Mouse (Mus musculus) liver, postnatal 0 days (tissue): Measurements from ENCODE around the gene Mier1. TPM values are rescaled to one million over a fixed set of nuclear protein-coding genes. Genes with fewer than 3 reads are reported as not detected.

ENCODE experiments used
- ATAC-seq: fragments of 200-750 bp; cut with Nextera tagmentation; 2 replicates; pipeline ENCODE4 v1.8.0; 2017; ENCODE audit warnings: mild to moderate bottlenecking, moderate library complexity
- DNase-seq: peaks from one replicate; pipeline ENCODE4 v3.0.0-alpha.2; 2016
- H3K27ac ChIP-seq: fragments of 300-500 bp; sonication (generic); 2 replicates; pipeline ENCODE4 v1.5.1; 2014; ENCODE audit warnings: antibody characterized with exemption, moderate library complexity, mild to moderate bottlenecking, low read depth
- H3K27me3 ChIP-seq: fragments of 300-500 bp; sonication (generic); 2 replicates; pipeline ENCODE4 v1.6.1; 2014; ENCODE audit warnings: low read length, control low read depth, mixed read lengths; ENCODE audit not compliant: insufficient read depth
- H3K36me3 ChIP-seq: fragments of 300-500 bp; sonication (generic); replicated peaks from 2 replicates; pipeline ENCODE4 v1.6.1; 2014; ENCODE audit warnings: mild to moderate bottlenecking, control low read depth, low read length, moderate library complexity, mixed read lengths; ENCODE audit not compliant: insufficient read depth
- H3K4me1 ChIP-seq: fragments of 300-500 bp; sonication (generic); 2 replicates; pipeline ENCODE4 v1.6.1; 2014; ENCODE audit warnings: antibody characterized with exemption, mild to moderate bottlenecking, control low read depth; ENCODE audit not compliant: insufficient read depth
- H3K4me2 ChIP-seq: fragments of 300-500 bp; sonication (generic); 2 replicates; pipeline ENCODE4 v1.6.1; 2014; ENCODE audit warnings: low read depth, mild to moderate bottlenecking, low read length, moderate library complexity, mixed read lengths
- H3K4me3 ChIP-seq: fragments of 300-500 bp; sonication (generic); 2 replicates; pipeline ENCODE4 v1.5.1; 2014; ENCODE audit warnings: low read depth, low read length
- H3K9ac ChIP-seq: fragments of 300-500 bp; sonication (generic); replicated peaks from 2 replicates; pipeline ENCODE4 v1.6.1; 2014; ENCODE audit warnings: mild to moderate bottlenecking, moderate library complexity
- H3K9me3 ChIP-seq: fragments of 300-500 bp; sonication (generic); 2 replicates; pipeline ENCODE4 v1.6.1; 2016; ENCODE audit warnings: mild to moderate bottlenecking, control low read depth, low read length, mixed read lengths
- CTCF ChIP-seq: sonication (generic); IDR thresholded peaks from 2 replicates; pipeline ENCODE4 v1.5.1; 2016; ENCODE audit warnings: antibody characterized with exemption, low read depth
- EP300 ChIP-seq: IDR thresholded peaks from 2 replicates; pipeline ENCODE4 v1.6.1; 2016; ENCODE audit warnings: antibody characterized with exemption, low read depth, mild to moderate bottlenecking
- WGBS: fragments of 180-500 bp; shearing (Covaris S2); extraction: QIAGEN DNeasy Blood & Tissue Kit; methylation state at CpG from one replicate; pipeline ENCODE4 v1.1.7; 2014; ENCODE audit not compliant: insufficient replicate concordance; 5-methylcytosine and 5-hydroxymethylcytosine counted together
- polyA plus RNA-seq: library from polyadenylated mRNA; unstranded; fragments of >200 nt; fragmentation: Nextera tagmentation; extraction: Ambion mirVana; gene quantifications from 2 replicates; pipeline ENCODE4 v1.2.1, GENCODE M21; 2015

Gene Mier1
- polyA plus RNA-seq, 1 experiment from 2014 or later: 25.4 TPM

GRCm38 (mm10) chr4:103197401-103197800, 83.2 kb downstream of the Mier1 start:
- H3K9ac ChIP-seq: no peak overlapping the region
- H3K27me3 ChIP-seq: no peaks in the 10 kb centered on the region
- TF ChIP-seq CTCF (no peak), EP300 (no peak)
- no peak for ATAC-seq
- no peaks in the 10 kb centered on the region for H3K4me1 ChIP-seq
- H3K4me3 ChIP-seq: no peak overlapping the region
- 72% methylated on average over 8 of the region's 8 CpGs for WGBS
- no peak overlapping the region for H3K27ac ChIP-seq
- no peak for DNase-seq
- peaks cover 34% of the 10 kb centered on the region; the same call in 1 of the 2 replicates for H3K36me3 ChIP-seq
- H3K4me2 ChIP-seq: no peak overlapping the region
- H3K9me3 ChIP-seq: no peaks in the 10 kb centered on the region

DNA sequence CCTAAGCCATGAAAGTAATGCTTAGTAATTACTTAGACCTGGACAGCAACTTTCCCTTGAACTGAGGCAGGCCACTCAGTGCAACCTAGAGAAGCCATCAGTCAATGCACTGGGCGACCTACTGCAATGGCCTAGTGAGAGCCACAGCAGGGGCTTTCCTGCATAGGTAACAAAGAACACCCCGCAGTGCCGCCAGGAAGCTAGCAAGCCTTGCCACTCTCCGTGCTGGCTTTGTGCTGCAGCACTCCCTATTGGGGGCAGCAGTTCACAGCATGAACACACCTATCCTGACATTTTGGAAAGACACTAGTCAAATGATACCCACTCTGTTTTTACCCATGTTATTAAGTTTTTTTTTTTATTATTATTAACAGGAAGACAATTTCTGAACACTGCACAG, 84.9 kb downstream of the Mier1 start:
- Histone ChIP-seq H3K36me3 (peaks cover 33% of the 10 kb centered on the region; the same call in 1 of the 2 replicates), H3K4me3 (no peak overlapping the region), H3K9me3 (no peaks in the 10 kb centered on the region), H3K27ac (no peak overlapping the region), H3K27me3 (no peaks in the 10 kb centered on the region), H3K4me2 (no peak overlapping the region), H3K4me1 (no peaks in the 10 kb centered on the region), H3K9ac (no peak overlapping the region)
- TF ChIP-seq EP300 (no peak), CTCF (no peak)
- DNase-seq (no peak), ATAC-seq (no peak)
- 58% methylated on average over 4 of the region's 4 CpGs for WGBS

DNA sequence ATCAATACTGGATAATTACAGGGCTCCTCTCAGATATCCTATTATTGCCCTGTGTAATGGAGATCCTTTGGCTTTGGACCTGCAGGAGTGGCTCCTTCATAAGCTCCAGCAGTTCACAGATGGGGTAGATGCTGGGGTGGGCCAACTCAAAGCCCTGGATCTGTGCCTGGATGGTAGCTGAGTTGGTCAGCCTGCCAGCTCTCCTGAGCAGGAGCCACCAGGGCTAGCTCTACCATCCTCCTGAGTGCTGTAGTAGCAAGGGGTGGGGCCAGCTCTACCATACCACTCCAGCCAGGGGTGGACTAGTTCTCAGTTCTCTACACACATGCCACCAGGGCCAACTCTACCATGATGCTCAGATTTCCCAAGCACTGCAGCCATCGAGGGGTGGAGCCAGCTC, 85.9 kb downstream of the Mier1 start:
- Histone ChIP-seq H3K27me3 (no peaks in the 10 kb centered on the region), H3K9ac (no peak overlapping the region), H3K4me3 (no peak overlapping the region), H3K4me1 (no peaks in the 10 kb centered on the region), H3K36me3 (peaks cover 33% of the 10 kb centered on the region), H3K27ac (no peak overlapping the region), H3K4me2 (no peak overlapping the region), H3K9me3 (no peaks in the 10 kb centered on the region)
- WGBS: 81% methylated on average over 1 of the region's 1 CpGs
- ATAC-seq (no peak), DNase-seq (no peak)
- TF ChIP-seq CTCF (no peak), EP300 (no peak)

DNA sequence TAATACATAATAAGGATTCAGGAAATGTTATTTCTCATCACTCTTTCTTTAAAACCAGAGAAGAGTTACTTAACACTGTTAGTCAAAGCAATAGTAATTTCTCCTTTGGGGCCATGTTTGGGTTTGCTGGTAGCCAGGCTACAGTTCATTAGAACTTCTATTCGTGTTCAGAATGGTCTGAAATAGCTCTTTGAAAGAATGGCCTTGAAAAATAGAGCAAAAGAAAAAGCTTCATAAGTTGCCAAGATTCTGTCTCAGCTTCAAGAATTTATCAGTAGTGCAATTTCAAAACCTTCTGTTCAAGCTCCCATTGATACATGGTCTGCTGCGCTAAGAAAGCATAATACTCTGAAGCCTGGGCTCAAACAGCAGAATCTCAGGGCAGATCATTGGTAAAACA, 89.5 kb downstream of the Mier1 start:
- Histone ChIP-seq H3K27ac (no peak overlapping the region), H3K4me2 (no peak overlapping the region), H3K9ac (no peak overlapping the region), H3K4me3 (no peak overlapping the region), H3K9me3 (no peaks in the 10 kb centered on the region), H3K27me3 (no peaks in the 10 kb centered on the region), H3K36me3 (peaks cover 38% of the 10 kb centered on the region), H3K4me1 (no peaks in the 10 kb centered on the region)
- ATAC-seq (no peak), DNase-seq (no peak)
- WGBS: 83% methylated on average over 2 of the region's 2 CpGs
- TF ChIP-seq CTCF (no peak), EP300 (no peak)

DNA sequence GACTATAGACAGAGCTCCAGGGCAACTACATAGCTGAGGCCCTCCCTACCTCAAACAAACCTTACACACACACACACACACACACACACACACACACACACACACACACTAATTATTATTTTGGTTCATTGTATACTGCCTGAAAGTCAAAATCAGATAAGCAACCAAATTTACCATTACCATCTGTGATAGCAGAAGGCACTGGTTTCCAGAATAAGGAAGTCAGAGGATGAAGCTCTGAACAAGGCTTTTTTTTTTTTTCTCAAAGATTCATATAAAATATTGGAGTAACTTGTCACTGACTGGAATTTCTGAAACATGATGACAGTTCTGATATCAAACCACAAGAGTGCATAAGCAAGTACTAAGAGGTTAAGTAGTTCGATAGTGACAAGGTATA, 94.4 kb downstream of the Mier1 start:
- TF ChIP-seq EP300 (no peak), CTCF (no peak)
- 70% methylated on average over 1 of the region's 1 CpGs for WGBS
- H3K9me3 ChIP-seq: no peaks in the 10 kb centered on the region
- no peak overlapping the region for H3K4me3 ChIP-seq
- no peak overlapping the region for H3K9ac ChIP-seq
- no peak overlapping the region for H3K27ac ChIP-seq
- no peaks in the 10 kb centered on the region for H3K27me3 ChIP-seq
- H3K36me3 ChIP-seq: peaks cover 35% of the 10 kb centered on the region
- ATAC-seq (no peak), DNase-seq (no peak)
- peaks cover 3% of the 10 kb centered on the region for H3K4me1 ChIP-seq
- no peak overlapping the region for H3K4me2 ChIP-seq

GRCm38 (mm10) chr4:103213859-103214497, 99.8 kb downstream of the Mier1 start:
- Histone ChIP-seq H3K27me3 (no peaks in the 10 kb centered on the region), H3K9ac (peak overlapping the region; percentile 98), H3K27ac (peak overlapping the region; percentile 98), H3K36me3 (peaks cover 12% of the 10 kb centered on the region), H3K9me3 (no peaks in the 10 kb centered on the region), H3K4me2 (peak overlapping the region; percentile 87), H3K4me1 (peaks cover 13% of the 10 kb centered on the region), H3K4me3 (peak overlapping the region; percentile 97)
- TF ChIP-seq EP300: no peak
- no peak for TF ChIP-seq CTCF
- WGBS: 7% methylated on average over 30 of the region's 30 CpGs
- DNase-seq (no peak), ATAC-seq (no peak)
